Mouse (Mus musculus) B cell, adult 2 months (primary cell): ENCODE results near the gene Tbc1d22a.

Experiments
- DNase-seq, 2 experiments: peaks; one replicate each; pipeline ENCODE4 v3.0.0; 2022

The Tbc1d22a gene

GRCm38 (mm10) chr15:86411532-86412080 lies 197.3 kb downstream of the Tbc1d22a start:
- DNase-seq = no peak

DNA sequence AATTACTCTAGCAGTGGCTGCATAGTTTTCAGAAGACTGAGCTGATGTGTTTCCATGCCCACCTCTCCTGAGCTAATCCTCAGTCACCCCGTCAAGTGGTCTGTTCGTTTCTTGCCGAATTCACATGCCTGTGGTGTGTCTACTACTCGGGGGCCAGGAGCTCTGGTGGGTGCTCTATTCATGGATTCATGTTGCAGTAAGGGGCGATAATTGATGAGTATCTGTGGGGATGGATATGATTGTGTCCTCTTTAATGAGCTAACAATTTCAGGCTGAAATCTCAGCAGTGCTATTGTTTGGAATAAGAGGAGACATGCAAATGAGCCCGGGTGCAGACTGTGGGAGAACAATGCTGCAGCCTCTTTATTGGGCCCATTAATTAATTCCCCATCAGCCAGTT lies 201.7 kb downstream of the Tbc1d22a start:
- no peak for DNase-seq

DNA sequence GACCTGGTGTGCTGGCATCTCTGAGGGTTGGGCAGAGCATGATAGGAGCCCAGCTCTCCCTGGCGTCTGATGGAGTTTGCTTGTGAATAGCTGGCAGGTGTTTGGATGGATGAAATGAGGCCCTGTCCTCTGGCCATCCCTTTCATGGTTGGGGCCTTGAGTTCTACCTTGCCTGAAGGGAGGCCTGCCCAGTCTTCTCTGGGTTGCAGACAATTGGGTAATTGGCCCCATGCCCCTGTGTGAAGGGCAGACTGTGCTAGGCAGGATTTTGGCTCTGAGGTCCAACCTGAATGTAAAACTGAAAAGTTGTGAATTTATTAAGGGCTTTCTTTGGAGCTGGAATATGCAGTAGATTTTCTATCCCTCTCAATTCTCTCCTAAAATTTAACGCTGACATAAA lies 204.2 kb downstream of the Tbc1d22a start:
- DNase-seq = no peak

GRCm38 (mm10) chr15:86419620-86420019 lies 205.4 kb downstream of the Tbc1d22a start:
- no peak for DNase-seq

GRCm38 (mm10) chr15:86422858-86423257 lies 208.6 kb downstream of the Tbc1d22a start:
- no peak for DNase-seq

GRCm38 (mm10) chr15:86423884-86424283 lies 209.6 kb downstream of the Tbc1d22a start:
- no peak for DNase-seq

DNA sequence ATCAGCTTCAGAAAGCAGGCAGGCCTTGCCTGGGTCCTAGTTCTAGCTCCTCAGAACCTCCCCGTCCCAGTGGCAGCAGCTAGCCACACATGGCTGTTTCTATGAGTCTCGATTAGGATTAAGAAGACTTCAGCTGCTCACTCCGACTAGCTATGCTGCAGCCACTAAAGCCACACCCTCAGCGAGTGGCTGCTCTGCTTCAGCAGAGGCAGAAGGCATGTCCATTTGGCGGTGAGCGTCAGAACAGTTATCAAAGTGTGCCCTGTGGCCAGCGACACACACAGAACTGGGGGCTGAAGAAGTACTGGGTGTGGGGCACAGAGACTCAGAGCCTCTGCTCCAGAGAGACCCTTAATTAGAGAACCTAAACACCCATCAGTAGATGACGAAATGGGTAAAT lies 210.7 kb downstream of the Tbc1d22a start:
- no peak for DNase-seq

DNA sequence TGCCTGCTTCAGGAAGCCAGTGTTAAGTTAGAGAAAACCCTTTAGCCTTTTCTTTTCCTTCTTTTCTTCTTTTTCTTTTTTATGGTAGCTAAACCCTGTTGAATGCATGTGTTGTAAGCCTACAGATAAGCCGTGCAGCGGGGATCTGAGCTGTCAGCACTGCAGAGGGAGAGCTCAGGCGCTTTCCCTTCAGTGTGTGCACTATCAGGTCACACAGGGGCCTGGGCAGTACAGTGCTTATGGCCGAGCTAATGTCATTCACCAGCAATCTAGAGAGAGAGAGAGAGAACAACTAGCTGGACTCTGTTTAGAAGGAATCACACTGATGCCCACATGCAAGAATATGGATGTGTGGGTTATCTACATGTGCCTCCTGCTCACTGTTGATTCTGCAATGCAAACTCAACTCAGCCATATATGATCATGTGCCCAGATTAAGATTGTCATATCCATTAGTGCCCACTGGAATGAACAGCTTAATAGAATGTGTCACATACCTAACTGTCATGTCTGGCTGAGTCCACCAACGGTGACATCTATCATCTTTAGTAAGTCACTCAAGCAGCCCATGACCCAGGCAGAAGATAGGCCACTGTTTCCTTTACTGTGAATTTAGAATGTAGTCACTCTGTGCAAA lies 212.2 kb downstream of the Tbc1d22a start:
- DNase-seq = no peak

- DNase-seq = no peak
These were observed 213.2 kb downstream of the Tbc1d22a start for GRCm38 (mm10) chr15:86427439-86427838.

DNA sequence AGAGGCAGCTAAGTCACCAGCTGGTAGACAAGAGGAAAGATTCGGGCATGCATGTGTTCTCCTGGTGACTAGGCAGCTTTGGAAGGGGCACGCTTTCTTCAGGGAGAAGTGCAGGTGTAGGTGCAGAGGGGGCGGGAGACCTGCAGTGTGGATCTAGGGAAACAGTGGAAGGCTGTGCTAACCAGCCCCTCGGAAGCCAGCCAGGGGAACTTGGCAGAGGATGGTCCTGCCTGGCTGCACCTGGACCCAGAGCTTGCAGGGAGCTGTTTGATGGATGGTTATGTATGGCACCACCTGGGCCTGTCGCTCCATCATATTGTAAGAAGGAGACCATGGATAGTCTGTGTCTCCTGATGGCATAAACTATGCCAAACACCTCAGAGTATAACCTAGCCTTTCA lies 214.2 kb downstream of the Tbc1d22a start:
- DNase-seq = no peak

- no peak for DNase-seq
These were observed 215.6 kb downstream of the Tbc1d22a start for GRCm38 (mm10) chr15:86429766-86430335.

GRCm38 (mm10) chr15:86431539-86432080 lies 217.4 kb downstream of the Tbc1d22a start:
- DNase-seq = no peak

GRCm38 (mm10) chr15:86432791-86433190 lies 218.5 kb downstream of the Tbc1d22a start:
- DNase-seq = no peak

DNA sequence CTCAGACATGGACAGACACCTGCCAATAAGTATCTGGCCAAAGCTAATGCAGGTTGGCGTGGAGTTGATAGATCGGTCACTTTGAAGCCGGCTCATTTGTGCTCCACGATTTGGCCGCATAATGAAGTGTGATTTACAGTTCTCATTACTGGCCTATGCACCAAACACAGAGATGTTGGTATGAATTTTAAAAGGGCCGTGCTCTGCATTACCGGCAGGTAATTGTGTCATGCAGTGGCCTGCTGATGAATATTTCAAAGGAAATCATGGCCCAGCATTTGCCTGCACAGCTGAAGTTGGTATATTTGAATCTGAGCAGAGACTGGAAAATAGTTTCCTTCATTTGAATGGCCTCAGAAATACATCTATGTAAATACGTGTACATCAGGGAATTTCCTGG lies 219.1 kb downstream of the Tbc1d22a start:
- DNase-seq = no peak

- DNase-seq = no peak
These were observed 220.0 kb downstream of the Tbc1d22a start for GRCm38 (mm10) chr15:86434241-86434640.

DNA sequence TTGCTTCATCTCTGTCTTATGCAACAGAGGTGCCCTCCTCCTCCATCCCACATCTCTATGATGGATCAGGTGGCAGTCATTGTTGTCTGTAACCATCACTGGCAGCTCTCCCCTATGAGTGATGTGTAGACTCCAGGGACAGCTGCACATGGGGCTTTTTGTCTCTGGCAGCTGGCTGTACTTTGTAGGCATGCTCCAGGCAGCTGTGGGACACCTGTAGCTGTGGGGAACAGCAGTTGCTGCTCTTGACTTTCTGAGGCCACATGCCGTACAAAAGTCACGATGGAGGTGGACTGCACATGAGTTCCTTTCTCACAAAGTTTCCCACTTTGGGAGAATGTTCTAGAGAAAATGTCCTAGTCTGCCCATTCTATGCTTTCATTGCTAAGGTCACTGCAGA lies 223.1 kb downstream of the Tbc1d22a start:
- no peak for DNase-seq

DNA sequence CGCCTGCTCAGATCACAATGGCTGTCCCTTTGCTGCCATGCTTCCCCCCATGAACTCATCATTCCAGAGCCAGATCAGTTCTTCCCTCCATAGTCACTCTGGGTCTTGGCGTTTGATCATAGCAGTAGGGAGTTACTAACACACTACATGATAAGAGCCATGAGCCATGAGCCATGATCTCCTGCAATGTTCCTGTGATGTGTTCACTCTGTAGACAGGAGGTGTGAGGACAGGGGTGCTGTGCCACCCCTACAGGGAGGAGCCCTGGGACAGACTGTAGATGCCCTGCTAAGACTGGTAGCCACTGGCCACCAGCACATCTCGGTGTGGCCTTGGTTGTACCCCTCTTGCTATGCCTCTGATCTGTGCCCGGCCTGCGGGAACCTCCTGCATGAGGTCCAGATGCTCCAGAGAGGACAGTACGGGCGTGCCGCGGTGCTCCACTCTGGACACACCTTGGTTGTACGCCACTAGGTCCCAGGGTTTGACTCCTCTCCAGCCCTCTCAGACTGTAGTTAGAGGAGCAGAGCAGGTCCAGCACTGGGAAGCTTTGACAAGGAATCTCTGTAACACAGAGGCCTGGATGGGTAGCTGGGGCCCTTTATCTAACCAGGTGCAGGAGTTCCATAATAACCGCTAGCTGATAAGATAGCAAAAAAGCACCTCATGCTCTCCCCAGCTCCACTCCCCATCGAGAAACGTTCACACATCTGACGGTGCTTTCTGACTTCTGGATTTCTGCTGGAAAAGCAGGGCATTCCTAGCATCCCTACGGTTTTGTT lies 224.9 kb downstream of the Tbc1d22a start:
- no peak for DNase-seq

- DNase-seq = no peak
These were observed 230.0 kb downstream of the Tbc1d22a start for GRCm38 (mm10) chr15:86444271-86444670.

DNA sequence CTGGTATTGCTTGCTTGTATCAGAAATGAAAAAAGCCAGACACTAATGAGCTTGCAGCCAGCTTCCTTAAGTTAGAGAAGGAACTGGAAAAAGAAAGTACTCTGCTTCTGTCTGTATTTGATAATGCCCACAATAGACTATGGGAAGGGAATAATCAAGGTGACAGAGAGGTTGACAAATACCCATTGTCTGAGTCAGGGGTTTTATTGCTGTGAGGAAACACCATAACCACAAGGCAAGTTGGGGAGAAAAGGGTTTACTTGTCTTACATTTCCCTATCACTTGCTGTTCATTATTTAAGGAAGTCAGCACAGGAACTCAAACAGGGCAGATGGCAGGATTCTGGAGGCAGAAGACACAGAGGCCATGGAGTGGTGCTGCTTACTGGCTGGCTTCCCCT lies 231.8 kb downstream of the Tbc1d22a start:
- no peak for DNase-seq

DNA sequence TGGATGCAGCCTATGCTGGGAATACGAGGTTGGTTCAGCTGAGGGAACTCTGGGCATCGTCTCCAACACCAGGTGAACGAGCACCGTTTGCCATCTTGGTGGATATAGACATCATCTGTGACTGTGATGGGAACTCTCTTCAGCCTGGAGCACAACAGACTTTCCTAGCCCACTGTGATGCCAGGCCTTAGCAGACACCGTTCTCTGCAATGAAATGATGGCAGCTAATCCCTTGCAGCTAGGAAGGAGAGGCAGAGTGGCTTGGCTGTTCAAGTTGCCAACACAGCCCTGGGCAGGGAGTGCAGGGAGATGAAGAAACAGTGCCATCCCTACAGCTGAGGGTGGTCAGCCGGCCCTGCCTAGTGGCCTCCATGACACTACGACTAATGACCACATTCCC lies 233.0 kb downstream of the Tbc1d22a start:
- no peak for DNase-seq

DNA sequence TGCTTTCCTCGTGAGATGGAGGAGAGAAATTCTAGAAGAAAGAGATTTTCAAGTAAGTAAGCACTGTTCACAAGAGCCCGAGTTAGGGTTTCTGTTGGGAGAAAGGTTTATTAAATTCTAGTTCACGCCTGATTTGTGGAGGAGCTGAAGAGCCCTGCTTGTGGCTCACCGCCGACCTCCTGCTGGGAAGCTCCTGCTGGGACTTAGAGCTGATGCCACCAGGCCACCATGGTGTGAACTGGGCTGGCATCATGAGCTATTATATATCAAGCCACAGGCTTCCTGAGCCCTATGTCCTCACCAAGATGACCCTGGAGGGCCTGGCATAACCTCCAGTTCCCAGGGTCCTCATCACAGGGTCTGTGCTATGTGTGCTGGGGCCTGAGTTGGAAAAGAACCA lies 235.0 kb downstream of the Tbc1d22a start:
- no peak for DNase-seq

DNA sequence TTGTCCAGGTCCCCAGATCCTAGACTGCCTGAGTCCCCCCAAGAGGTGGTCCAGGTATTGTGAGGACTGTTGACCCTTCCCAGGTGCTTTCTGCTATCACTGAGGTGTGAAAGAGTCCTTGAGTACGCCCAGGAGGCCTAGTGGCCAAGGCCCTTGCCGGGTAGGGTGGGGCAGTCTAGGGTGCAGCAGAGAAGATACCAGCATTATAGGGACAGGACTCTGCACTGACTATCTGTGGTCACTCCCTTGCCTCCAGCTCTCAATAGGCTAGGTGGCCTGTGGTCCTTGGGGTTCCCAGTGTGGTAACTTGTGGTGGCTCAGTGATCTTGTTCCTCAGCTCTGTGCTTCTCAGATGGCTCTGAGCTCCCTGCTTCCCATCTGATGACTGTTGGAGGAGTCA lies 235.5 kb downstream of the Tbc1d22a start:
- no peak for DNase-seq

DNA sequence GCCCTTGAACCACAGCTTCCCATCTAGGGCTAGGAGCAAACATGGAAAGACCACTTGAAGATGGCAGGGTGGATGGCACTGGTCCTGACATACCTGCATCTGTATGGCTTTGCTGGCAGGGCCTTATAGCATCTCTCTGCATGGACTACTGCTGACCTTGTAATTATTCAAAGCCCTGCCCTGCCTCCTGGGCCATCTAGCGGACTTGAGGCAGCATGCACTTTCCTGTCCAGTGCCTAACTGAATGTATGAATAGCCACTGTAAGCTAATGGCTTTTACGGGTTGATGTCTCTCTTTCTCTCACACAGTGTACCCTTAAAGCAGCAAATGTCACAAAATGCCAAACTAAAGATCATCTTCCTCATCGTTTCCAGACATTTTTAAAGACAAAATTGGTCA lies 245.2 kb downstream of the Tbc1d22a start:
- DNase-seq = no peak

GRCm38 (mm10) chr15:86462636-86463035 lies 248.4 kb downstream of the Tbc1d22a start:
- DNase-seq = no peak
